Mouse (Mus musculus): ENCODE data around the gene 4921536K21Rik. TPM values are rescaled to one million over a fixed set of nuclear protein-coding genes. Genes with fewer than 3 reads are reported as not detected.

4921536K21Rik gene
- under 1 TPM; 0.55 to 0.93 TPM for total RNA-seq (2021)
- polyA plus RNA-seq (2012; rRNA removed), result 0.08 and 0.32 TPM in 2 replicates
- long read RNA-seq, result 0 reads

GRCm38 (mm10) chr11:3894406-3895281 lies at the start of gene 4921536K21Rik, which contains the start of gene Dusp18:
Gene 4921536K21Rik, minus strand, starts transcription at chr11:3895098.
Gene Dusp18, plus strand, starts transcription at chr11:3895240.
- DNase-seq, result peak; percentile 95

GRCm38 (mm10) chr11:3941371-3941770 lies 46.5 kb upstream of the 4921536K21Rik start:
- no peak for DNase-seq

GRCm38 (mm10) chr11:3937321-3937874 lies 42.5 kb upstream of the 4921536K21Rik start:
- no peak for DNase-seq

- no peak for DNase-seq
Measured at GRCm38 (mm10) chr11:3936318-3936717, 41.4 kb upstream of the 4921536K21Rik start.

GRCm38 (mm10) chr11:3935135-3935534 lies 40.2 kb upstream of the 4921536K21Rik start:
- no peak for DNase-seq

- no peak for DNase-seq
Measured at GRCm38 (mm10) chr11:3933756-3934285, 38.9 kb upstream of the 4921536K21Rik start.

GRCm38 (mm10) chr11:3931511-3932211 lies 36.8 kb upstream of the 4921536K21Rik start, which contains the start of gene Tcn2:
Gene Tcn2, minus strand, starts transcription at chr11:3932159.
- DNase-seq, result peak; percentile 94

- no peak for DNase-seq
Measured at GRCm38 (mm10) chr11:3930931-3931330, 36.0 kb upstream of the 4921536K21Rik start.

GRCm38 (mm10) chr11:3930019-3930418 lies 35.1 kb upstream of the 4921536K21Rik start:
- DNase-seq, result no peak

GRCm38 (mm10) chr11:3925916-3926315 lies 31.0 kb upstream of the 4921536K21Rik start:
- DNase-seq, result no peak

- DNase-seq, result no peak
Measured at GRCm38 (mm10) chr11:3922731-3923130, 27.8 kb upstream of the 4921536K21Rik start.

GRCm38 (mm10) chr11:3922115-3922514 lies 27.2 kb upstream of the 4921536K21Rik start:
- DNase-seq, result no peak

- DNase-seq, result peak; percentile 67
Measured at GRCm38 (mm10) chr11:3921281-3921850, 26.5 kb upstream of the 4921536K21Rik start.

- peak; percentile 82 for DNase-seq
Measured at GRCm38 (mm10) chr11:3920476-3920875, 25.6 kb upstream of the 4921536K21Rik start.

- DNase-seq, result no peak
Measured at GRCm38 (mm10) chr11:3918738-3919137, 23.8 kb upstream of the 4921536K21Rik start.

GRCm38 (mm10) chr11:3914109-3914840 lies 19.4 kb upstream of the 4921536K21Rik start, which contains the start of gene Slc35e4:
Gene Slc35e4, minus strand, starts transcription at chr11:3914664.
- peak; percentile 85 for DNase-seq

GRCm38 (mm10) chr11:3913316-3914108 lies 18.6 kb upstream of the 4921536K21Rik start:
- DNase-seq, result peak; percentile 98

- DNase-seq, result peak; percentile 65
Measured at GRCm38 (mm10) chr11:3912875-3913271, 18.0 kb upstream of the 4921536K21Rik start.

- DNase-seq, result peak; percentile 58
Measured at GRCm38 (mm10) chr11:3912100-3912874, 17.4 kb upstream of the 4921536K21Rik start.
